ENCODE assay signal across 9 mouse cellular contexts in the genomic region with DNA sequence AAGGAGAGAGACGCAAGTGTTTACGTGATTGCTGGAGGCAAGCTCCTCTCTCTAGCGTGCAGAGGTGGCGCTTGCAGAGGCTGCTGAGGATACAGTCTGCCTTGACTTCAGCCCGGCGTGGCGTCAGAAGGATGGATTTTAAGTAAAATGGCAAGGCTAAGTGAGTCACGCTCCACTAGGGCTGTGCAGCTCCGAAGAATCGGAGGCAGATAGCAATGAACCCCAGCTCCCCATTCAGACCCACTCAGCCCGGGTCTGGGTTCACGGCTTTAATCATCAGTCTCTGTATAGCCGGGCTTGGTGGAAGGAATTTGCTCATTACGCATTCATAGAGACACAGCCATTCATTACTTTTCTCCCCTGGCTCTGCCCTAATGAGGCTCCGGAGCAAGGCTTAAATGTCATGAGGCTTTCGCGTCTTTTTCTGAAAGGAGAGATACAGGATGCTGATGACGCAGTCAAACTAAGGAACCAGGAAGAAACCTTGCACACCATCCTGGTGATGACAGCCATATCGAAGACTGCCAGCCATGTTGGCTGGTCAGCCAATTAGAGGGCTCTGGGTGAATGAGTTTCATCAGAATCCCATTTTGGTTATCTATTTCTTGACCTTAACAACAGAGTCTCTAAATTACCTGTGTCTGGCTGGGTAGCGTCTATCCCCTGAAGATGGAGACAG. TPM values are rescaled to one million over a fixed set of nuclear protein-coding genes. Genes with fewer than 3 reads are reported as not detected.
A peak's percentile ranks its signal among the peaks of the same experiment; 100 is the strongest.
DNase-seq lines count a peak whose midpoint lies in the region; ATAC-seq lines count a peak whose summit lies in the region.
"Had no signal": no experiment of that assay in that cellular context is flagged by ENCODE, and none has a peak within 500 bp of the region (broad histone marks: within the 10 kb centered on the region; RNA-seq: fewer than 3 reads in every experiment).

No protein-coding gene starts in this region.

- H3K36me3 ChIP-seq in kidney, embryonic 16.5 days (ENCODE audit: insufficient read depth, low read length): no peaks in the 10 kb centered on the region
- H3K36me3 ChIP-seq in embryonic facial prominence, embryonic 14.5 days (ENCODE audit: control insufficient read depth, insufficient read depth, low read length): no peaks in the 10 kb centered on the region
- no peaks in the 10 kb centered on the region for H3K36me3 ChIP-seq in neural tube, embryonic 15.5 days

- no peak for DNase-seq in kidney, postnatal 36 days
- peak; percentile 31 for DNase-seq in embryonic facial prominence, embryonic 14.5 days (ENCODE audit: low spot score)
- peak; percentile 29 for DNase-seq in layer of hippocampus, postnatal 10 days (ENCODE audit: low spot score in 2 of 2)
- no peak for DNase-seq in thymus, postnatal 14 days
- no peak for DNase-seq in lung, postnatal 10 days
- no peak for DNase-seq in gastrocnemius, adult 8-10 months (ENCODE audit: low spot score in 2 of 2)

- peak overlapping the region; percentile 42 for H3K4me2 ChIP-seq in kidney, embryonic 16.5 days (replicated peaks; ENCODE audit: low read depth, low read length)
- peak overlapping the region; percentile 48 for H3K4me2 ChIP-seq in embryonic facial prominence, embryonic 14.5 days (ENCODE audit: low read depth, low read length)
- H3K4me2 ChIP-seq in neural tube, embryonic 15.5 days: peak overlapping the region; percentile 68

- no peaks in the 10 kb centered on the region for H3K27me3 ChIP-seq in kidney, embryonic 16.5 days (ENCODE audit: insufficient read depth, low read length)
- H3K27me3 ChIP-seq in embryonic facial prominence, embryonic 14.5 days (replicated peaks; ENCODE audit: control insufficient read depth, insufficient read depth, low read length): no peaks in the 10 kb centered on the region
- no peaks in the 10 kb centered on the region for H3K27me3 ChIP-seq in neural tube, embryonic 15.5 days (replicated peaks)

- peak overlapping the region; percentile 14 for H3K4me3 ChIP-seq in kidney, embryonic 16.5 days (ENCODE audit: low read length)
- H3K4me3 ChIP-seq in embryonic facial prominence, embryonic 14.5 days (ENCODE audit: low read depth, low read length): peak overlapping the region; percentile 4
- H3K4me3 ChIP-seq in neural tube, embryonic 15.5 days (replicated peaks): peak overlapping the region; percentile 37

- WGBS in kidney, embryonic 16.5 days: 24% methylated on average over 20 of the region's 20 CpGs
- WGBS in embryonic facial prominence, embryonic 14.5 days: 15% methylated on average over 20 of the region's 20 CpGs
- 10% methylated on average over 20 of the region's 20 CpGs for WGBS in neural tube, embryonic 15.5 days

- H3K9me3 ChIP-seq in kidney, embryonic 16.5 days (ENCODE audit: low read length): no peaks in the 10 kb centered on the region
- H3K9me3 ChIP-seq in embryonic facial prominence, embryonic 14.5 days (ENCODE audit: control insufficient read depth, low read length): no peaks in the 10 kb centered on the region
- H3K9me3 ChIP-seq in neural tube, embryonic 15.5 days (replicated peaks): no peaks in the 10 kb centered on the region

- peak; percentile 39; the same call in 1 of the 2 replicates for ATAC-seq in kidney, embryonic 16.5 days (ENCODE audit: low FRiP score, low TSS enrichment)
- peak; percentile 76 for ATAC-seq in embryonic facial prominence, embryonic 14.5 days (ENCODE audit: low read depth)
- ATAC-seq in neural tube, embryonic 15.5 days (ENCODE audit: low FRiP score): peak; percentile 80

- no peak overlapping the region for H3K27ac ChIP-seq in kidney, embryonic 16.5 days (ENCODE audit: low read length)
- no peak overlapping the region for H3K27ac ChIP-seq in embryonic facial prominence, embryonic 14.5 days (replicated peaks; ENCODE audit: low read depth, low read length)
- H3K27ac ChIP-seq in neural tube, embryonic 15.5 days (replicated peaks): peak overlapping the region; percentile 81

- peaks cover 4% of the 10 kb centered on the region; the same call in 1 of the 2 replicates for H3K4me1 ChIP-seq in kidney, embryonic 16.5 days (ENCODE audit: insufficient read depth, low read length)
- H3K4me1 ChIP-seq in embryonic facial prominence, embryonic 14.5 days (ENCODE audit: control insufficient read depth, insufficient read depth, low read length): no peaks in the 10 kb centered on the region
- peaks cover 17% of the 10 kb centered on the region for H3K4me1 ChIP-seq in neural tube, embryonic 15.5 days

- H3K9ac ChIP-seq in kidney, embryonic 16.5 days (replicated peaks; ENCODE audit: low read length): no peak overlapping the region
- no peak overlapping the region for H3K9ac ChIP-seq in embryonic facial prominence, embryonic 14.5 days (ENCODE audit: low read depth, low read length)
- peak overlapping the region; percentile 44; the same call in 1 of the 2 replicates for H3K9ac ChIP-seq in neural tube, embryonic 15.5 days (replicated peaks)

RNA-seq across cellular contexts. Expression of a gene that starts 10.6 kb away (rescaled TPM):
- 1.5 and 2.2 TPM in 2 replicates for polyA plus RNA-seq in kidney, embryonic 16.5 days (2015; fragmentation: Nextera tagmentation; extraction: Ambion mirVana)
- 9.7 and 10.7 TPM in 2 replicates for polyA plus RNA-seq in embryonic facial prominence, embryonic 14.5 days (2014; fragmentation: Nextera tagmentation; extraction: Ambion mirVana)
- 100 to 1,000 TPM; 165 to 170 TPM for total RNA-seq in layer of hippocampus, postnatal 10 days (2021)
- polyA plus RNA-seq in neural tube, embryonic 15.5 days (2015; fragmentation: Nextera tagmentation; extraction: Ambion mirVana): 108 and 141 TPM in 2 replicates
- total RNA-seq in gastrocnemius, adult 8-10 months (2022): under 1 TPM in 1 of 4 experiments, not detected in 3; 0.12 TPM
- total RNA-seq: hematopoietic stem cell, adult 5-6 weeks had no signal

Comparison
In these comparisons a context has a peak if more than half of its experiments do, and no peak if none do; other contexts are left out.
1. DNase-seq: peak in embryonic facial prominence, embryonic 14.5 days (single experiment) and layer of hippocampus, postnatal 10 days (2 of 2); none in kidney, postnatal 36 days (0 of 2), thymus, postnatal 14 days (single experiment), lung, postnatal 10 days (single experiment) and gastrocnemius, adult 8-10 months (0 of 2).
2. Peak in every context shown above with its lines, with median percentiles within 50 percentile points of each other: ATAC-seq, H3K4me2 ChIP-seq and H3K4me3 ChIP-seq.